Comparison of ENCODE assay signal across 24 mouse cellular contexts in genomic region chr11:32008049-32008448, GRCm38 (mm10). TPM values are rescaled to one million over a fixed set of nuclear protein-coding genes. Genes with fewer than 3 reads are reported as not detected.
DNase-seq lines count a peak whose midpoint lies in the region; ATAC-seq and TF ChIP-seq lines count a peak whose summit lies in the region.
"Not testable (repeated sequence)": the region's sequence is repeated elsewhere in the genome, so short reads cannot be mapped to it uniquely, and the experiment has no call there.
"Had no signal": no experiment of that assay in that cellular context is flagged by ENCODE, and none has a peak within 500 bp of the region (broad histone marks: within the 10 kb centered on the region; RNA-seq: fewer than 3 reads in every experiment).

No protein-coding gene starts in this region.

- H3K4me3 ChIP-seq in hindbrain, embryonic 15.5 days; midbrain, embryonic 14.5 days (replicated peaks; ENCODE audit: low read depth, low read length); midbrain, postnatal 0 days (ENCODE audit: low read depth, low read length): not testable (repeated sequence)

- ATAC-seq in frontal cortex, adult (ENCODE audit: low TSS enrichment), result peak; percentile 60
- not testable (repeated sequence) for ATAC-seq in hindbrain, embryonic 15.5 days (ENCODE audit: low FRiP score, low read depth); midbrain, embryonic 14.5 days (ENCODE audit: low FRiP score, low TSS enrichment)
- ATAC-seq in megakaryocyte progenitor cell, adult 5-6 weeks (replicated peaks; ENCODE audit: poor library complexity), result 0 out of 2 replicates have a peak, but pooled peaks have one; percentile 29
- ATAC-seq in midbrain, postnatal 0 days (ENCODE audit: low FRiP score), result 0 out of 2 replicates have a peak, but pooled peaks have one; percentile 29

- DNase-seq in CD4-positive, CD25-positive, alpha-beta regulatory T cell, adult 2 months (ENCODE audit: low read depth, low spot score), result peak; percentile 20
- peak; percentile 74 for DNase-seq in ZHBTc4 (ENCODE audit: low read depth, low spot score)
- not testable (repeated sequence) for DNase-seq in midbrain, embryonic 14.5 days; midbrain, postnatal 0 days (ENCODE audit: low spot score)
- DNase-seq in testis, postnatal 14 days (ENCODE audit: low spot score), result peak; percentile 6

- H3K27ac ChIP-seq in hindbrain, embryonic 15.5 days (replicated peaks); midbrain, embryonic 14.5 days (replicated peaks; ENCODE audit: low read depth, low read length): not testable (repeated sequence)
- peak overlapping the region; percentile 51; the same call in 1 of the 2 replicates for H3K27ac ChIP-seq in midbrain, postnatal 0 days (ENCODE audit: low read depth, low read length)

- H3K9ac ChIP-seq in hindbrain, embryonic 15.5 days; midbrain, embryonic 14.5 days (replicated peaks; ENCODE audit: low read length); midbrain, postnatal 0 days (replicated peaks; ENCODE audit: low read length, poor library complexity, severe bottlenecking): not testable (repeated sequence)

- H3K4me1 ChIP-seq in hindbrain, embryonic 15.5 days (replicated peaks), result peaks cover 70% of the 10 kb centered on the region
- peaks cover 53% of the 10 kb centered on the region for H3K4me1 ChIP-seq in midbrain, embryonic 14.5 days (ENCODE audit: control insufficient read depth, insufficient read depth, low read length)
- H3K4me1 ChIP-seq in midbrain, postnatal 0 days (ENCODE audit: insufficient read depth, low read length), result peaks cover 27% of the 10 kb centered on the region

- peaks cover 41% of the 10 kb centered on the region for H3K36me3 ChIP-seq in hindbrain, embryonic 15.5 days
- peaks cover 60% of the 10 kb centered on the region for H3K36me3 ChIP-seq in midbrain, embryonic 14.5 days (ENCODE audit: control insufficient read depth, insufficient read depth, low read length)
- H3K36me3 ChIP-seq in midbrain, postnatal 0 days (ENCODE audit: insufficient read depth, low read length), result peaks cover 24% of the 10 kb centered on the region

- 0 out of 2 replicates have a peak overlapping the region, but pooled peaks have one; percentile 33 for H3K4me2 ChIP-seq in hindbrain, embryonic 15.5 days
- peak overlapping the region; percentile 30 for H3K4me2 ChIP-seq in midbrain, embryonic 14.5 days (ENCODE audit: low read length)
- H3K4me2 ChIP-seq in midbrain, postnatal 0 days (ENCODE audit: low read depth, low read length, poor library complexity, severe bottlenecking), result not testable (repeated sequence)

- not testable (repeated sequence) for TF ChIP-seq CTCF in midbrain, postnatal 0 days (IDR thresholded peaks at IDR 0.05)

- not testable (repeated sequence) for H3K9me3 ChIP-seq in hindbrain, embryonic 15.5 days; midbrain, embryonic 14.5 days (ENCODE audit: control insufficient read depth, low read length); midbrain, postnatal 0 days (ENCODE audit: low read length)

- not testable (repeated sequence) for H3K27me3 ChIP-seq in hindbrain, embryonic 15.5 days; midbrain, embryonic 14.5 days (ENCODE audit: control insufficient read depth, insufficient read depth, low read length); midbrain, postnatal 0 days (ENCODE audit: insufficient read depth, low read length)

- 89% methylated on average over 3 of the region's 3 CpGs for WGBS in hindbrain, embryonic 15.5 days
- WGBS in midbrain, embryonic 14.5 days, result 93% methylated on average over 3 of the region's 3 CpGs
- WGBS in midbrain, postnatal 0 days, result 91% methylated on average over 3 of the region's 3 CpGs

RNA-seq across cellular contexts. Expression of gene Nsg2, which starts 7.8 kb away (rescaled TPM):
- polyA plus RNA-seq in hindbrain, embryonic 15.5 days (2015; fragmentation: Nextera tagmentation; extraction: Ambion mirVana), result 496 and 530 TPM in 2 replicates
- total RNA-seq in megakaryocyte progenitor cell, adult 5-6 weeks (2015), result 0.10 TPM in 1 of 2 replicates, not detected in the other
- 0.08 and 0.27 TPM in 2 replicates for total RNA-seq in megakaryocyte progenitor cell, adult 5-6 weeks (2017)
- polyA plus RNA-seq in midbrain, embryonic 14.5 days (2014; fragmentation: Nextera tagmentation; extraction: Ambion mirVana), result 209 and 548 TPM in 2 replicates
- total RNA-seq in midbrain, postnatal 0 days (2014; rRNA removed), result 1,042 and 1,173 TPM in 2 replicates
- 641 and 644 TPM in 2 replicates for polyA plus RNA-seq in midbrain, postnatal 0 days (2015; fragmentation: Nextera tagmentation; extraction: Ambion mirVana)
- total RNA-seq: gastrocnemius, adult 18-20 months; granulocyte monocyte progenitor cell, adult 5-6 weeks; MEL had no signal

RNA-seq across cellular contexts. Expression of gene 4930524B15Rik, which starts 42.7 kb away (rescaled TPM):
- 0.16 and 0.36 TPM in 2 replicates for polyA plus RNA-seq in hindbrain, embryonic 15.5 days (2015; fragmentation: Nextera tagmentation; extraction: Ambion mirVana)
- not detected in 2 replicates for total RNA-seq in megakaryocyte progenitor cell, adult 5-6 weeks (2015)
- total RNA-seq in megakaryocyte progenitor cell, adult 5-6 weeks (2017), result not detected in 2 replicates
- polyA plus RNA-seq in midbrain, embryonic 14.5 days (2014; fragmentation: Nextera tagmentation; extraction: Ambion mirVana), result 0.22 and 0.28 TPM in 2 replicates
- total RNA-seq in midbrain, postnatal 0 days (2014; rRNA removed), result 0.94 TPM in 1 of 2 replicates, not detected in the other
- 0.47 and 0.48 TPM in 2 replicates for polyA plus RNA-seq in midbrain, postnatal 0 days (2015; fragmentation: Nextera tagmentation; extraction: Ambion mirVana)
- total RNA-seq: adrenal gland, adult 18-20 months; adrenal gland, postnatal 10 days; adrenal gland, postnatal 36 days; CH12.LX; gastrocnemius, adult 18-20 months; gastrocnemius, postnatal 10 days; gastrocnemius, postnatal 36 days; granulocyte monocyte progenitor cell, adult 5-6 weeks; heart, adult 2 months; heart, postnatal 14 days; heart, postnatal 4 days; MEL had no signal
- polyA plus RNA-seq: embryonic facial prominence, embryonic 11.5 days; embryonic facial prominence, embryonic 14.5 days; heart, adult 2 months; heart, embryonic 16.5 days; inflammation-experienced regulatory T-cells, adult 6 months had no signal
